ENCODE assay signal across 20 mouse cellular contexts in the genomic region with DNA sequence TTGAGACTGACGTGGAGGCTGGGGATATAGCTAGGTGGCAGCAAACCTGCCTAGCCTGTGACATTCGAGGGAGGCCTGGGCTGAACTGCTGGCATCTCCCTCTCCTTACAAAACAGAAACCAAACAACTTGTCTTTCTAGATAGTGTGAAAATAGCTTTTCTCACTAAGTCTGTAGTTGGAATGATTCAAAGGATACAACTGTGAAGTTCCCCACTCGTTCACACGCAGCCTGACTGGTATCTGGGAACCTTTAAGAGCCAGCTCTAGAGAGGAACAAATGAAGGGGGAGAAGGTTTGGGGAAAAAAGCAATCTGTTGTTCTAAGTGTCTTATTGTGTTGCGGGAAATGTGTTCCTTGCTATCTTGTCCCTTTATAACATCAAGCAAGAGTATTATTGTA. TPM values are rescaled to one million over a fixed set of nuclear protein-coding genes. Genes with fewer than 3 reads are reported as not detected.
DNase-seq lines count a peak whose midpoint lies in the region; ATAC-seq and TF ChIP-seq lines count a peak whose summit lies in the region.
"Had no signal": no experiment of that assay in that cellular context is flagged by ENCODE, and none has a peak within 500 bp of the region (broad histone marks: within the 10 kb centered on the region; RNA-seq: fewer than 3 reads in every experiment).

No protein-coding gene starts in this region.

- ATAC-seq in heart, embryonic 11.5 days (replicated peaks; ENCODE audit: insufficient number of reproducible peaks, low FRiP score, low TSS enrichment): no peak
- no peak for ATAC-seq in hindbrain, embryonic 13.5 days (ENCODE audit: low FRiP score)
- ATAC-seq in limb, embryonic 12.5 days (ENCODE audit: insufficient number of reproducible peaks, insufficient read depth, low FRiP score, low TSS enrichment, low read depth): no peak
- no peak for ATAC-seq in intestine, embryonic 16.5 days

- TF ChIP-seq CTCF in heart, adult 2 months (IDR thresholded peaks at IDR 0.05): no peak
- no peak for TF ChIP-seq CTCF in layer of hippocampus, adult 2 months (conservative IDR thresholded peaks at IDR 0.05)

- H3K9ac ChIP-seq in heart, embryonic 11.5 days (ENCODE audit: low read depth, low read length): no peak overlapping the region
- H3K9ac ChIP-seq in heart, adult 2 months (ENCODE audit: low read depth, low read length): no peak overlapping the region
- H3K9ac ChIP-seq in hindbrain, embryonic 13.5 days: no peak overlapping the region
- H3K9ac ChIP-seq in limb, embryonic 12.5 days (replicated peaks): no peak overlapping the region
- H3K9ac ChIP-seq in intestine, embryonic 16.5 days (ENCODE audit: low read depth, low read length): no peak overlapping the region
- H3K9ac ChIP-seq: embryonic facial prominence, embryonic 13.5 days had no signal

- H3K4me1 ChIP-seq in heart, embryonic 11.5 days (ENCODE audit: control insufficient read depth, insufficient read depth, low read length): peaks cover 42% of the 10 kb centered on the region
- H3K4me1 ChIP-seq in heart, adult 2 months (ENCODE audit: control insufficient read depth, insufficient read depth, low read length): peaks cover 6% of the 10 kb centered on the region
- peaks cover 38% of the 10 kb centered on the region for H3K4me1 ChIP-seq in hindbrain, embryonic 13.5 days (replicated peaks)
- peaks cover 45% of the 10 kb centered on the region for H3K4me1 ChIP-seq in limb, embryonic 12.5 days (replicated peaks)
- peaks cover 31% of the 10 kb centered on the region for H3K4me1 ChIP-seq in intestine, embryonic 16.5 days (ENCODE audit: control insufficient read depth, insufficient read depth, low read length)

- DNase-seq in heart, adult 2 months: no peak
- no peak for DNase-seq in layer of hippocampus, adult 2 months (ENCODE audit: low spot score in 2 of 2)
- DNase-seq in layer of hippocampus, adult 9-11 months: no peak
- DNase-seq: adrenal gland, adult 2 months; kidney, adult 8-10 months; liver; lung, adult 18-20 months had no signal

- TF ChIP-seq EP300 in heart, adult 2 months (IDR thresholded peaks at IDR 0.05; ENCODE audit: insufficient read depth, low read depth, low read length): no peak

- no peaks in the 10 kb centered on the region for H3K27me3 ChIP-seq in heart, embryonic 11.5 days (ENCODE audit: control insufficient read depth, insufficient read depth, low read length)
- no peaks in the 10 kb centered on the region for H3K27me3 ChIP-seq in heart, adult 2 months (ENCODE audit: control insufficient read depth, insufficient read depth, low read length)
- no peaks in the 10 kb centered on the region for H3K27me3 ChIP-seq in hindbrain, embryonic 13.5 days
- no peaks in the 10 kb centered on the region for H3K27me3 ChIP-seq in limb, embryonic 12.5 days
- no peaks in the 10 kb centered on the region for H3K27me3 ChIP-seq in intestine, embryonic 16.5 days (replicated peaks; ENCODE audit: control insufficient read depth, insufficient read depth, low read length)
- H3K27me3 ChIP-seq: embryonic facial prominence, embryonic 13.5 days had no signal

- H3K79me2 ChIP-seq in heart, adult 2 months (replicated peaks; ENCODE audit: control insufficient read depth, insufficient read depth, low read length): no peaks in the 10 kb centered on the region

- peaks cover 4% of the 10 kb centered on the region for H3K36me3 ChIP-seq in heart, embryonic 11.5 days (ENCODE audit: control insufficient read depth, insufficient read depth, low read length)
- H3K36me3 ChIP-seq in heart, adult 2 months (ENCODE audit: control insufficient read depth, insufficient read depth, low read length): no peaks in the 10 kb centered on the region
- peaks cover 15% of the 10 kb centered on the region for H3K36me3 ChIP-seq in hindbrain, embryonic 13.5 days
- peaks cover 28% of the 10 kb centered on the region for H3K36me3 ChIP-seq in limb, embryonic 12.5 days
- H3K36me3 ChIP-seq in intestine, embryonic 16.5 days (ENCODE audit: control insufficient read depth, insufficient read depth, low read length): peaks cover 7% of the 10 kb centered on the region; the same call in 1 of the 2 replicates

- peak overlapping the region; percentile 68 for H3K27ac ChIP-seq in heart, embryonic 11.5 days (ENCODE audit: low read depth, low read length)
- H3K27ac ChIP-seq in heart, adult 2 months: no peak overlapping the region
- H3K27ac ChIP-seq in layer of hippocampus, adult 2 months: peak overlapping the region; percentile 95
- 0 out of 2 replicates have a peak overlapping the region, but pooled peaks have one; percentile 98 for H3K27ac ChIP-seq in hindbrain, embryonic 13.5 days
- 0 out of 2 replicates have a peak overlapping the region, but pooled peaks have one; percentile 98 for H3K27ac ChIP-seq in limb, embryonic 12.5 days
- H3K27ac ChIP-seq in intestine, embryonic 16.5 days (ENCODE audit: low read length): no peak overlapping the region
- H3K27ac ChIP-seq: macrophage had no signal

- no peaks in the 10 kb centered on the region for H3K9me3 ChIP-seq in heart, embryonic 11.5 days (replicated peaks; ENCODE audit: control insufficient read depth, low read length)
- H3K9me3 ChIP-seq in hindbrain, embryonic 13.5 days: no peaks in the 10 kb centered on the region
- H3K9me3 ChIP-seq in limb, embryonic 12.5 days: no peaks in the 10 kb centered on the region
- H3K9me3 ChIP-seq in intestine, embryonic 16.5 days (ENCODE audit: control insufficient read depth, low read length): no peaks in the 10 kb centered on the region
- H3K9me3 ChIP-seq: embryonic facial prominence, embryonic 13.5 days; G1E had no signal

- no peak overlapping the region for H3K4me2 ChIP-seq in heart, embryonic 11.5 days
- H3K4me2 ChIP-seq in hindbrain, embryonic 13.5 days: no peak overlapping the region
- no peak overlapping the region for H3K4me2 ChIP-seq in limb, embryonic 12.5 days
- H3K4me2 ChIP-seq in intestine, embryonic 16.5 days (ENCODE audit: low read depth, low read length): no peak overlapping the region

- WGBS in heart, embryonic 11.5 days (ENCODE audit: insufficient replicate concordance): 80% methylated on average over 5 of the region's 5 CpGs
- WGBS in heart, adult 2 months: 85% methylated on average over 5 of the region's 5 CpGs
- WGBS in hindbrain, embryonic 13.5 days: 89% methylated on average over 5 of the region's 5 CpGs
- 89% methylated on average over 5 of the region's 5 CpGs for WGBS in limb, embryonic 12.5 days
- 82% methylated on average over 5 of the region's 5 CpGs for WGBS in intestine, embryonic 16.5 days

- TF ChIP-seq POLR2A in heart, adult 2 months (IDR thresholded peaks at IDR 0.05; ENCODE audit: insufficient read depth, low read depth, low read length): no peak

- H3K4me3 ChIP-seq in heart, embryonic 11.5 days (ENCODE audit: low read depth, low read length): no peak overlapping the region
- no peak overlapping the region for H3K4me3 ChIP-seq in heart, adult 2 months
- no peak overlapping the region for H3K4me3 ChIP-seq in layer of hippocampus, adult 2 months
- H3K4me3 ChIP-seq in hindbrain, embryonic 13.5 days: no peak overlapping the region
- no peak overlapping the region for H3K4me3 ChIP-seq in limb, embryonic 12.5 days (replicated peaks)
- no peak overlapping the region for H3K4me3 ChIP-seq in intestine, embryonic 16.5 days (ENCODE audit: low read length)
- H3K4me3 ChIP-seq: embryonic facial prominence, embryonic 13.5 days had no signal

- intact Hi-C loops in heart, adult 2 months (cut with DNase I): no loop called here

RNA-seq across cellular contexts. Expression of a gene that starts 51.0 kb away (rescaled TPM):
- 29.3 and 30.9 TPM in 2 replicates for polyA plus RNA-seq in heart, embryonic 11.5 days (2014; fragmentation: Nextera tagmentation; extraction: Ambion mirVana)
- 1 to 10 TPM; 6.3 to 7.5 TPM for total RNA-seq in heart, adult 2 months (2021)
- polyA plus RNA-seq in heart, adult 2 months (2012; rRNA removed): 15.9 and 32.9 TPM in 2 replicates
- 10 to 100 TPM; 19.5 to 23.0 TPM for total RNA-seq in layer of hippocampus, adult 2 months (2021)
- polyA plus RNA-seq in hindbrain, embryonic 13.5 days (2015; fragmentation: Nextera tagmentation; extraction: Ambion mirVana): 29.5 and 33.4 TPM in 2 replicates
- polyA plus RNA-seq in limb, embryonic 12.5 days (2016; fragmentation: Nextera tagmentation; extraction: Ambion mirVana): 36.4 and 39.9 TPM in 2 replicates
- 33.0 and 34.0 TPM in 2 replicates for polyA plus RNA-seq in intestine, embryonic 16.5 days (2015; fragmentation: Nextera tagmentation; extraction: Ambion mirVana)

RNA-seq across cellular contexts. Expression of a gene that starts 51.0 kb away (rescaled TPM):
- polyA plus RNA-seq in heart, embryonic 11.5 days (2014; fragmentation: Nextera tagmentation; extraction: Ambion mirVana): 0.62 TPM in 1 of 2 replicates, not detected in the other
- total RNA-seq in heart, adult 2 months (2021): not detected
- polyA plus RNA-seq in heart, adult 2 months (2012; rRNA removed): 0.16 TPM in 1 of 2 replicates, not detected in the other
- total RNA-seq in layer of hippocampus, adult 2 months (2021): 1 to 10 TPM in 1 of 2 experiments, under 1 TPM in 1; 0.32 to 1.3 TPM
- 0.12 and 0.39 TPM in 2 replicates for polyA plus RNA-seq in hindbrain, embryonic 13.5 days (2015; fragmentation: Nextera tagmentation; extraction: Ambion mirVana)
- 0.50 TPM in 1 of 2 replicates, not detected in the other for polyA plus RNA-seq in limb, embryonic 12.5 days (2016; fragmentation: Nextera tagmentation; extraction: Ambion mirVana)
- not detected in 2 replicates for polyA plus RNA-seq in intestine, embryonic 16.5 days (2015; fragmentation: Nextera tagmentation; extraction: Ambion mirVana)
- total RNA-seq: common myeloid progenitor, adult 5-6 weeks; heart, postnatal 10 days; monocyte, adult 5-6 weeks had no signal
- polyA plus RNA-seq: adrenal gland, adult 2 months; embryonic facial prominence, embryonic 13.5 days; frontal cortex, adult 2 months; G1E; macrophage; small intestine, adult 2 months; stomach, embryonic 14.5 days had no signal

RNA-seq across cellular contexts. Expression of a gene that starts 57.0 kb away (rescaled TPM):
- polyA plus RNA-seq in heart, embryonic 11.5 days (2014; fragmentation: Nextera tagmentation; extraction: Ambion mirVana): 24.9 and 28.2 TPM in 2 replicates
- 10 to 100 TPM; 47.4 to 52.0 TPM for total RNA-seq in heart, adult 2 months (2021)
- polyA plus RNA-seq in heart, adult 2 months (2012; rRNA removed): 19.4 and 41.4 TPM in 2 replicates
- total RNA-seq in layer of hippocampus, adult 2 months (2021): 10 to 100 TPM; 88.8 to 96.1 TPM
- polyA plus RNA-seq in hindbrain, embryonic 13.5 days (2015; fragmentation: Nextera tagmentation; extraction: Ambion mirVana): 32.9 and 34.2 TPM in 2 replicates
- 41.8 and 49.8 TPM in 2 replicates for polyA plus RNA-seq in limb, embryonic 12.5 days (2016; fragmentation: Nextera tagmentation; extraction: Ambion mirVana)
- polyA plus RNA-seq in intestine, embryonic 16.5 days (2015; fragmentation: Nextera tagmentation; extraction: Ambion mirVana): 10.0 and 11.6 TPM in 2 replicates

Comparison
In these comparisons a context has a peak if more than half of its experiments do, and no peak if none do; other contexts are left out.
1. H3K27ac ChIP-seq: peak in heart, embryonic 11.5 days (single experiment), layer of hippocampus, adult 2 months (single experiment), hindbrain, embryonic 13.5 days (single experiment) and limb, embryonic 12.5 days (single experiment); none in heart, adult 2 months (single experiment) and intestine, embryonic 16.5 days (single experiment).